Mouse (Mus musculus) embryo, embryonic 11.5 days (tissue): Measurements from ENCODE around the gene Gpr137b.
"Not testable (repeated sequence)": the region's sequence is repeated elsewhere in the genome, so short reads cannot be mapped to it uniquely, and the experiment has no call there.

Experiments used
- DNase-seq: peaks from one replicate; pipeline ENCODE4 v3.0.0-alpha.2; 2012; ENCODE audit warnings: low read depth, low spot score

The Gpr137b gene

GRCm38 (mm10) chr13:13393228-13394095 is at the start of gene Gpr137b:
Gene Gpr137b (minus strand): TSS chr13:13394014.
- DNase-seq, result peak; percentile 16

DNA sequence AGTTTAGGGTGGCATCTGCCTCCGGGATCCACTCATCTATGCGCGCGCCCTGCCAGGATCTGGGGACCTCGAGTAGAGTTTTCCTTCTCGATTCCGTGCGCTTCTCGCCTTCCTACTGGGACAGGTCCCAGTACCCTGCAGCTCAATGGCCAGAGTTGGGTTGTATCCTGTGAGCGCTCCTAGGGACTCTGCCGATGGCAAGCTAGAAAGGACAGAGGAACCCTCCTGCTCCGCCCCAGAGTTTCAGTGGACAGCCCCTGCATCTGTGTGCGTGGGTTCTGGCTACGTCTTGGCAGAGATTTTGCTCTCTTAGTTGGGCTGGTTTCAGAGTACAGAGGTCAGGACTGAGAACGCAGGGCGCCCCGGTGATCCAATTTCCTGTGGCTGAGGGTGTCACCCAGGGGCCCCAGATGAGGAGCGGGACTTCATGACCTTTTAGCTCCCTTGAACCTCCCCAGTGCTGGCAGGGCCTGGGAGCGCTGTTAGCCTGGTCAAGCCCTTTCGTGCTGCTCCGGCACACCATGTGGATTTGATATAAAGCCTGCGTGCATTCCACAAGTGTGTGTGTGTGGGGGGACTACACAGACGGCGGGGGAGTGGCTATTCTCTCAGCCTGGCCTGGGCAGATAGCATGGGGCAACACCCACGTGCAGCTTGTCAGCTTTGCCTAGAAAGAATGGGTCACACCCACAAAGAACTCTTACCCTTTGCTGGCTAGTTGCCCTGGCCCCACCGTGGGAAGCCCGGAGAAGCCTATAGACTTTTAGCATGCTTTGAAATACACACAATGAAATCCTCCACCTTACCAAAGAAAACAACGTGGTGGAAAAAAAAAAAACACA is 44.5 kb upstream of the Gpr137b start:
- not testable (repeated sequence) for DNase-seq

DNA sequence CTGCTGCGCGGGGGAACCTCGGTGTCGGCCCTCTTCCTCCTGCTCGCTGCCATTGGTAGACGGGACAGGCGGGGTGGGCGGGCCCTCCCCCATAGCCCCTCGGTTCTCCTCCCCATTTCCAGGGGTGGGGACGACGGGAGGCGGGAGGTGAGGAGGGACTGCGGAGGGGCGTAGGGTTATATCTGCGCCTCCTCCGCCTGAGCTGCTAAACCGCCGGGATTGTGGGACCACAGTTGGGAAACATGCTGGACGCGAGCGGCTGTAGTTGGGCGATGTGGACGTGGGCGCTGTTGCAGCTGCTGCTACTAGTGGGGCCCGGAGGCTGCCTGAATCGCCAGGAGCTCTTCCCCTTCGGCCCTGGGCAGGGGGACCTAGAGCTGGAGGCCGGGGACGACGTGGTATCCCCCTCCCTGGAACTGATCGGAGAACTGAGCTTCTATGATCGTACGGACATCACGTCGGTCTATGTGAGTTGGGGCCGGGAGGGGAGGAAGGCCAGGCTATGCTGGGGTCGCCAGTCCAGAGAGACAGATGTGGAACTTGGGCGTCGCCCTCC is 43.7 kb upstream of the Gpr137b start, which contains the start of gene Nid1:
TSS of gene Nid1 (plus strand) at position 92 of the 556 bp plus-strand sequence.
- DNase-seq, result not testable (repeated sequence)

DNA sequence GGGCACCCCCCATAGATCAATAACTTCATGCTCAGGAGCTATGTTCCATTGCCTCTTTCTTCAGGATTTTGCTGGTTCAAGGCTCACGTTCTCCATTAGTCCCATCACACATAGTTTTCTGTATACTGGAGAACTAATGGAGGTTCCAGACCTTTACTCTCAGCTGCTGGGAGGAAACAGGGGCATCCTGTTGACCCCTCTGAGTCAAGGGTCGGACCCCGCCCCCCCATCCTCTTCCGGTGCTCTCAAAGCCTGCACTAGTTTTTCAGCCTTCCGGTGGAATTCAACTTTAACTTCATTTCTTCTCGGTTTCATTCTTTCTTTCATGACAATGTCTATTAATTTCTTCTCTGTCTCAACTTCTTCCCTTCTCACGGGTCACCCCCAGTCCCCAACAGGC is 42.3 kb upstream of the Gpr137b start:
- not testable (repeated sequence) for DNase-seq

- not testable (repeated sequence) for DNase-seq
Measured at GRCm38 (mm10) chr13:13423301-13423700, 29.5 kb upstream of the Gpr137b start.

GRCm38 (mm10) chr13:13418859-13419258 is 25.0 kb upstream of the Gpr137b start:
- DNase-seq, result not testable (repeated sequence)

DNA sequence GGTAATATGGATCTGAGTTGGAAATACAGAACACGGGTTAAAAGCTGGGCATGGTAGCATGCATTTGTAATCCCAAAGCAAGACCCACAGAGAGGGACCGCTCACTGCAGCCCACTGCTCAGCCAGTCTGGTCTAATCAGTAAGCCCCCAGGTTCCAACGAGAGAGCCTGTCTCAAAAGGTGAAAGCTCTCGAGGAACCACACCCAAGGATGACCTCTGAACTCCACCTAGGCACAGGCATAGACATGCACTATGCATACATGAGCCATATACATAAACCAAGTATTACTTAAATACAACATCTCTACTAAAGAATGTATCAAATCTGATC is 22.2 kb upstream of the Gpr137b start:
- DNase-seq, result not testable (repeated sequence)

DNA sequence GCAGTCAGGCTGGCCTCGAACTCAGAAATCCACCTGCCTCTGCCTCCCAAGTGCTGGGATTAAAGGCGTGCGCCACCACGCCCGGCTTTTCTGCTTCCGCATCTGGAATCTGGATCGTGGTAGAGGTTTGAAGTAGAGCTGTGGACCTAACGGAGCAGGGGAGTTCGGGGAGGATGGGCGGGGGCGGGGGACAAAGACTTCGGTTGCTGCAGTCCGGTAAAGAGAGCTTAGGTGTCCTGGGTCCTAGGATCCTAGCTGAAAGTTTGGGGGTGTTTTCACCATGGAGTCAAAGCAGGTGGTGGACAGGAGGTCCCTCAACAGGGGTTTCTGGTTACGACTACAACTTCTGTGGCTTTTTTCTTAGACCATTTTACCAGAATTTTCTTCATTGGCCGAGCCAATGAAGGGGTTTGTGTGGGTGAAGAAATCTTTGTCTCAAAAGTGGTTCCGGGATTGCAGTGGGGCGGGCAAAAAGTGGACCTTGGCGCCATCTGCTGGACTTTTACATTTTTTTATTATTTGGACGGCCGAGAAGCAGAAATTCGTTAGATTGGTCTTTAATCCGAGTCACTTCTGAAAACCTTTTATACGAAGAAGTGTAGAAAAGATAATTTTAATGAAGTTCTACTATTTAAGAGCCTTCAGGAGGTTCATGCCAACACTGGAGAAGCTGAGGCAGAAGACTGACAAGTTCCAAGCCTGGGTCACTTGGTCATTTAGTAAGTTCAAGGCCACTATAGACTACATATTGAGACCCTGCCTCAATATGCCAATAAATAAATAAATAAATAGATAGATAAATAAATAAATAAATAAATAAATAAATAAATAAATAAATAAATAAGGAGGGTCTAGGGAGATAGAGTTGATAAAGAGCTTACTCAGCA is 21.5 kb upstream of the Gpr137b start:
- peak; percentile 31 for DNase-seq

DNA sequence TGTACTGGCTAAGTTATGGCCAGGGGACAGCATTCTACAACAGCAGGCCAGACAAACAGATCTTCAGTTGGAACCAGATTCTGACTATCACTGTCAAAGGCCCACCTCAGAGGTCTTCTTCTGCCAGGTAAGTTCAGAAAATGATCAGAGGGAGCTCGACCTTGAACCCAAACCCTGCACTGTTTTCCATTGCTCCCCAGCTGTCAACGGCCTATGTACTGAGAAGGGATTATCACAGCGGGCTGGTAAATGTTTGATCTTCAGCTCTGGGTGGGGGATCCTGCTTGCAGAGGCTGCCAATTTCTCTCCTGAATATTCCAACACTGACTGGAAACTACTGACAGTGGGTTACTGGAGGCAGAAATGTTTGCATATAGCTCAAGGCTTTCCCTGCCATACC is 20.4 kb upstream of the Gpr137b start:
- DNase-seq, result no peak

DNA sequence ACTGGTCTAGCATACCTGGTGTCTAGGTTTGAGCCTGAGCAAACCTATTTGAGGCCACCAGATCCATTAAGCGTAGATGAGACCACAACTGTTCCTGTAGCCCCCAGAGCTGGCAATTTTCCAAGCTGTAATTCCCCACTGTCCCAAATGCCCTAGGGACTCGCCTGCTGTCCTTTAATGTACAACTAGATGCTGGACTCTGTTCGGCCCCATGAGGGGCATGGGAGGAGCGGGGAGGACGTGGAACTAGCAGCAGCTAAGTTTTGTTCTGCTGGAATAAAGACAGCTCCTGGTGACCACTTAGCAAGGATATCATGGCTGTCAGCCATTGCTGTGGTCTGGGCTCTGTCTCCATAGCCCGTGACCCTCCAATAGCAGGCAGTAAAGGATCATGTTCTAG is 11.7 kb upstream of the Gpr137b start:
- not testable (repeated sequence) for DNase-seq

DNA sequence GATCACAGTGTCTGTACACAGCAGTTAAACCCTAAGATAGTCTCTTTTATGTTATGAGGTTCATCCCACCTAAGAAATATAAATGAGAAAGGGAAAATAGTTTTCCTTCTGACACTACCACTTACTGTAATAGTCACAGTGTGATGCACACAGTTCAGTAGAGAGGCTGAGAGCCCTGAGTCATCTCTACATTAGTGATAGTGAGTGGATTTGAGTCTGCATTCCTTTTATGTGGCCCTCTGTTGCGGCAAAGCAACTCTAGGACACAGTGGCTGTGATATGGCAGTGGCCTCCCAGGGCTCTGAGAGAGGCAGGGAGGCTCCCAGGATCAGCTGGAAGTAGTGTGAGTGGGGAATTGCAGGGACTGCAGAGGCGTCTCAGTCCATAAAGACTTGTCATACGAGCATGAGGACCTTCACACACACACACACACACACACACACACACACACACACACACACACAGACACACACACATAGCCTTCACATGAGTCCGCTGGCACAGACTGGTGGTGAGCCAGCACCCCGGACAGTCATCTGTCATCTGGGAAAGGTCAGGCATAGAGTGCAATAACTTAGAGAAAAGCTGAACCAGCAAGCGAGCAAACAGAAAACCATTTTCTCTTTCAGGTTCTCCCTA is 10.8 kb upstream of the Gpr137b start:
- DNase-seq, result not testable (repeated sequence)

- DNase-seq, result not testable (repeated sequence)
Measured at GRCm38 (mm10) chr13:13403839-13404238, 10.0 kb upstream of the Gpr137b start.

GRCm38 (mm10) chr13:13403366-13403765 is 9.6 kb upstream of the Gpr137b start:
- not testable (repeated sequence) for DNase-seq

DNA sequence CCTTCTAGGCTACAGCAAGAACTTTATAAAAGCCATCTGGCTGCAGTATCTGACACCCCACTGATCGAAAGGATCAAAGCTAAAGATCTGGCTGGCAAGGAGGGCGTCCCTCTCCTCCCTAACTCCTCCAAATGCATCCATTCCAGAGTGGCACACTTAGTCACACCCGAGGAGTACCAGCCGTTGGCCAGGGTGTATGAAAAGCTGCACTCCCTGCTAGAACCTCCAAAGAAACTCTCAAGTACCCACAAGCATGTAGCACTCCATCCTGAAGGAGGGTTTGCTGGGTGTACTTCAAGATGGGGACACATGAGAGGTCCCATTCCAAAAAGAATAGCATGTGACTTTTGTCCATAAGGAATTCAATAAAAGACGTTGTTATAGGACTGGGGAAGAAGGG is 9.0 kb upstream of the Gpr137b start:
- DNase-seq, result not testable (repeated sequence)

DNA sequence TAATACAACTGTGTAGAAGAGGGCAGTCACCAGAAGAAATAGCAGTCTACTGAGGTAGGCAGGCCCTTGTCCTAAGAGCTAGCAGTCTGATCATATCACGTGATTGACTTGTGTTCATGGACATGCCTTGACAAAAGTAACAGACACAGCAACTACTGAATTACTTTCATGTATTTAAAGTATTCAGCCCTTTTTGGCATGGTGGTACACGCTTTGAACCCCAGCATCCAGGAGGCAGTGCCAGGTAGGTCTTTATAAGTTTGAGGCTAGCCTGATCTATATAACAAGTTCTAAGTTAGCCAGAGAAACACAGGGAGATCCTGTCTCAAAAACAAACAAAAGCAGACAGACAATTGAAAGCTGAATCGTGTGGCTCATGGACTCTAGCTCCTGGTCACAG is 7.0 kb upstream of the Gpr137b start:
- not testable (repeated sequence) for DNase-seq

GRCm38 (mm10) chr13:13394096-13394395 is 232 bp upstream of the Gpr137b start:
- DNase-seq, result peak; percentile 22

DNA sequence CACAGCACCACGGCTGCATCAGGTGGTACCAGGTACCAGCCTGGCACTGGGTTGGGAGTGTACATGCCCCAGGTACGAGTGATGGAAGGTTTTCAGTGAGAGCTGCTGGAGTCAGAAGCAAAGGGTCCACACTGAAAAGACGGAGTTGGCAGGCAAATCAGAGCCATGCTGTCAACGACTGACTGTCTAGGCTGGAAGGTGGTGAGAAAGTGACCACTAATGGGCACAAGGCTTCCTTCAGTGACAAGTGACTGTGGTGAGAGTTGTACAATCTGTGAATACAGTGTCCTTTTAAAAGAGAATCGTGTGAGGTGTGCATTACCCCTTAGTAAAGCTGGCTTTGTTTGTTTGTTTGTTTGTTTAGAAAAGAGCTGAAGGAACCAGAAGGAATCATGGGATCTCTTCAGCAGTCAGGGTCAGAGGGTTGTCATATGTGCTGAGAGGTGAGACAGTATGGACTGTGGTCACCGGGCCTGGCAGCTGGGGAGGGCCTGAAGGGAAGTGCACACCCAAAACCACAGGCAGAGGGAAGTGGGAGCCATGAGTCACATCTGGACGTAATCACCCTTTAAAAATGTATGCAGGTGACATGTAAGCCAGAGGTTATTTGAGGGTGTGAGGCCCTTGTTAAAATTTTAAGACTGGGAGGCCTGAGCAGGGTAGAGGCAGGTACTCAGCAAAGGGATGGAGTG is 15.5 kb downstream of the Gpr137b start:
- not testable (repeated sequence) for DNase-seq

- DNase-seq, result no peak
Measured at GRCm38 (mm10) chr13:13377180-13377579, 16.6 kb downstream of the Gpr137b start.

GRCm38 (mm10) chr13:13373965-13374364 is 19.8 kb downstream of the Gpr137b start:
- not testable (repeated sequence) for DNase-seq

DNA sequence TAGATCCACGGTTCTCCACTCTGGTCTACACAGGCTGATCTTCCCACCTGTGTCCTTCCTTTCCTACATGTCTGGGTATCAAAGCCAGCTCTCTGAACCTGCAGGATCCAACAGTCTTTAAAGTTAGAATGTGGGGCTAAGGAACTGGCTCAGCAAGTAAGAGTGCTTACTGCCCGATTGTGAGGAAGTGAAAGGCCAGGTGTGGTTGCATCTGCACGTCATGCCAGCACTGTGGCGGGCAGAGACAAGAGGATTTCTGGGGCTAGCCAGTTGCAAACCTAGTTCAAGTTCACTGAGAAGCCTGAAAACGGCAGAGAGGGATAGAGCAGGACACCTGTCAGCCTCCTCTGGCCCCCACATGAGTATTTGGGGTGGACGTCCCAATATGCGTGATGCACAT is 22.4 kb downstream of the Gpr137b start:
- not testable (repeated sequence) for DNase-seq
